Mouse (Mus musculus) erythroblast, embryonic 14.5 days (primary cell): Measurements from ENCODE around the gene Rnf149.

Experiments
- GATA1 ChIP-seq: IDR thresholded peaks from 2 replicates; pipeline ENCODE4 v1.6.1; 2012; ENCODE audit warnings: low read length, inconsistent platforms, mixed read lengths
- TAL1 ChIP-seq: IDR thresholded peaks from 3 replicates; pipeline ENCODE4 v1.6.1; 2012; ENCODE audit warnings: low read length, inconsistent platforms, mixed read lengths

DNA sequence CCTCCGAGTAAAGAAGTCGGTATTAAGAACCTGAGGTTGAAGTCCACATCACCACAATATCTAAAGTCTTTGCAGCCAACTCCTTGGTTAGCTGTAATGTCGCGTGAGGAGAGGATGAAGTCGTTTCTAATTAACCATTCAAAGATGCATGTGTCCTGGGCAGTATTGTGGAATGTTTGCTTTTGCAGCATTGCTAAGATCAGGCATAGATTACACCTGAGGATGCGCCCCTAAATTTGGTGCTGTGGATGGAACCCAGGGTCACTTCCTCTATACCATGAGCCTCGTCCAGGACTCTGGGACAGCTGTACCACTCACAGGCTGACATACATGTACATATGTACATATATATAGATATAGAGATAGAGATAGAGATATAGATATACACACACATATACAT lies 40.5 kb downstream of the Rnf149 start:
- TF ChIP-seq GATA1, result no peak
- no peak for TF ChIP-seq TAL1
